Mouse (Mus musculus): ENCODE data around the gene Gm10799. TPM values are rescaled to one million over a fixed set of nuclear protein-coding genes. Genes with fewer than 3 reads are reported as not detected.
"Not testable (repeated sequence)": the region's sequence is repeated elsewhere in the genome, so short reads cannot be mapped to it uniquely, and the experiment has no call there.

The Gm10799 gene
- total and polyA plus RNA-seq, 3 experiments = not detected

GRCm38 (mm10) chr2:104096256-104096655, 27.9 kb upstream of the Gm10799 start:
- Histone ChIP-seq H3K27ac (peak overlapping the region; percentile 93), H3K27me3 (ENCODE audit: control insufficient read depth, insufficient read depth, low read length) (no peaks in the 10 kb centered on the region), H3K4me1 (ENCODE audit: control insufficient read depth, insufficient read depth, low read length) (peaks cover 9% of the 10 kb centered on the region), H3K9ac (ENCODE audit: low read depth, low read length) (peak overlapping the region; percentile 83), H3K36me3 (ENCODE audit: control insufficient read depth, insufficient read depth, low read length) (peaks cover 3% of the 10 kb centered on the region), H3K79me2 (replicated peaks; ENCODE audit: control insufficient read depth, insufficient read depth, low read length) (no peaks in the 10 kb centered on the region), H3K4me3 (peak overlapping the region; percentile 66)
- intact Hi-C loops (cut with DNase I) = loop anchor here (2.0 kb wide), 1 partner anchor 59 kb away; no protein-coding TSS in a partner anchor
- no peak for TF ChIP-seq EP300 (IDR thresholded peaks at IDR 0.05; ENCODE audit: insufficient read depth, low read depth, low read length)
- TF ChIP-seq CTCF (IDR thresholded peaks at IDR 0.05) = no peak
- no peak for TF ChIP-seq POLR2A (IDR thresholded peaks at IDR 0.05; ENCODE audit: insufficient read depth, low read depth, low read length)
- WGBS = 16% methylated on average over 10 of the region's 10 CpGs
- no peak for DNase-seq

- 2% methylated on average over 15 of the region's 15 CpGs for WGBS
- Histone ChIP-seq H3K4me3 (peak within 1 kb of the TSS; percentile 66), H3K27ac (peak within 1 kb of the TSS; percentile 93), H3K79me2 (replicated peaks; ENCODE audit: control insufficient read depth, insufficient read depth, low read length) (no peaks in the 10 kb centered on the region), H3K27me3 (ENCODE audit: control insufficient read depth, insufficient read depth, low read length) (no peaks in the 10 kb centered on the region), H3K36me3 (ENCODE audit: control insufficient read depth, insufficient read depth, low read length) (peaks cover 3% of the 10 kb centered on the region), H3K9ac (ENCODE audit: low read depth, low read length) (peak within 1 kb of the TSS; percentile 83), H3K4me1 (ENCODE audit: control insufficient read depth, insufficient read depth, low read length) (peaks cover 9% of the 10 kb centered on the region)
- peak; percentile 88 to 89 for DNase-seq
- peak; percentile 86 for TF ChIP-seq EP300 (IDR thresholded peaks at IDR 0.05; ENCODE audit: insufficient read depth, low read depth, low read length)
- TF ChIP-seq POLR2A (IDR thresholded peaks at IDR 0.05; ENCODE audit: insufficient read depth, low read depth, low read length) = peak; percentile 93
- TF ChIP-seq CTCF (IDR thresholded peaks at IDR 0.05) = no peak
- intact Hi-C loops (cut with DNase I) = loop anchor here (1.0 to 2.0 kb wide), 2 partner anchors 27 to 59 kb away; partner anchors contain the start of gene A930018P22Rik
These were observed 27.4 kb upstream of the Gm10799 start, which contains the start of gene Cd59a for GRCm38 (mm10) chr2:104095741-104096213. Gene Cd59a, plus strand, starts transcription at chr2:104095801.

- no peak for TF ChIP-seq EP300 (IDR thresholded peaks at IDR 0.05; ENCODE audit: insufficient read depth, low read depth, low read length)
- TF ChIP-seq POLR2A (IDR thresholded peaks at IDR 0.05; ENCODE audit: insufficient read depth, low read depth, low read length) = no peak
- no peak for TF ChIP-seq CTCF (IDR thresholded peaks at IDR 0.05)
- intact Hi-C loops (cut with DNase I) = loop anchor here (1.0 kb wide), 1 partner anchor 25 kb away; the partner anchor contains the start of gene Gm10799
- H3K27ac ChIP-seq = no peak overlapping the region
- no peak for DNase-seq
- 78% methylated on average over 2 of the region's 2 CpGs for WGBS
- H3K27me3 ChIP-seq (ENCODE audit: control insufficient read depth, insufficient read depth, low read length) = no peaks in the 10 kb centered on the region
- no peaks in the 10 kb centered on the region for H3K79me2 ChIP-seq (replicated peaks; ENCODE audit: control insufficient read depth, insufficient read depth, low read length)
- H3K9ac ChIP-seq (ENCODE audit: low read depth, low read length) = no peak overlapping the region
- peaks cover 4% of the 10 kb centered on the region; the same call in 1 of the 2 replicates for H3K4me1 ChIP-seq (ENCODE audit: control insufficient read depth, insufficient read depth, low read length)
- no peak overlapping the region for H3K4me3 ChIP-seq
- no peaks in the 10 kb centered on the region; the same call in 1 of the 2 replicates for H3K36me3 ChIP-seq (ENCODE audit: control insufficient read depth, insufficient read depth, low read length)
These were observed 25.0 kb upstream of the Gm10799 start for GRCm38 (mm10) chr2:104093305-104093704.

DNA sequence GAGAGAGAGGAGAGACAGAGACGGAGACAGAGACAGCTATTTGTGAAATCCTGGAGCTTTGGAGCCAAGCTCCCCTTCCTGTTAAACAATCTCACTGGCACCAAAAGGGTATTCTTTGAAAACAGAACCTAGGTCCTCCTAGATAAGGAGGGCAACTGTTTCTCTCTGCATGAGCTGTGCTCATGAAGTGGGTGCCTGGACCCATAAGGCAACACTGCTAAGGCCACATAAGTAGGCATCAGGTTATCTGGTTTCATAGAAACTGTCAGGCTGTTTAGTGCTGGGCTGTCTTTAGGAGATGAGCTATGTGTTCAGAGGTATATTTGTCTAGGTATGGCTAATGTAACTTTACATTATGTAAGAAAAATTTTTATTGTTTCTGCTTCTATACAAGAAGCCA, 19.2 kb upstream of the Gm10799 start:
- H3K4me1 ChIP-seq (ENCODE audit: control insufficient read depth, insufficient read depth, low read length); intact Hi-C loops (cut with DNase I); H3K9ac ChIP-seq (ENCODE audit: low read depth, low read length); H3K36me3 ChIP-seq (ENCODE audit: control insufficient read depth, insufficient read depth, low read length); DNase-seq; H3K27ac ChIP-seq; H3K4me3 ChIP-seq; H3K79me2 ChIP-seq (replicated peaks; ENCODE audit: control insufficient read depth, insufficient read depth, low read length); H3K27me3 ChIP-seq (ENCODE audit: control insufficient read depth, insufficient read depth, low read length): not testable (repeated sequence)
- 71% methylated on average over 1 of the region's 1 CpGs for WGBS

GRCm38 (mm10) chr2:104084027-104084426, 15.7 kb upstream of the Gm10799 start:
- H3K27me3 ChIP-seq (ENCODE audit: control insufficient read depth, insufficient read depth, low read length); DNase-seq; H3K4me1 ChIP-seq (ENCODE audit: control insufficient read depth, insufficient read depth, low read length); H3K27ac ChIP-seq; H3K79me2 ChIP-seq (replicated peaks; ENCODE audit: control insufficient read depth, insufficient read depth, low read length); H3K36me3 ChIP-seq (ENCODE audit: control insufficient read depth, insufficient read depth, low read length); intact Hi-C loops (cut with DNase I); H3K4me3 ChIP-seq; H3K9ac ChIP-seq (ENCODE audit: low read depth, low read length): not testable (repeated sequence)

GRCm38 (mm10) chr2:104082474-104082873, 14.1 kb upstream of the Gm10799 start:
- Histone ChIP-seq H3K27ac (no peak overlapping the region), H3K4me1 (ENCODE audit: control insufficient read depth, insufficient read depth, low read length) (no peaks in the 10 kb centered on the region), H3K79me2 (replicated peaks; ENCODE audit: control insufficient read depth, insufficient read depth, low read length) (no peaks in the 10 kb centered on the region), H3K4me3 (no peak overlapping the region), H3K27me3 (ENCODE audit: control insufficient read depth, insufficient read depth, low read length) (no peaks in the 10 kb centered on the region), H3K9ac (ENCODE audit: low read depth, low read length) (no peak overlapping the region), H3K36me3 (ENCODE audit: control insufficient read depth, insufficient read depth, low read length) (no peaks in the 10 kb centered on the region)
- DNase-seq = no peak
- no peak for TF ChIP-seq EP300 (IDR thresholded peaks at IDR 0.05; ENCODE audit: insufficient read depth, low read depth, low read length)
- TF ChIP-seq CTCF (IDR thresholded peaks at IDR 0.05) = no peak
- no peak for TF ChIP-seq POLR2A (IDR thresholded peaks at IDR 0.05; ENCODE audit: insufficient read depth, low read depth, low read length)
- intact Hi-C loops (cut with DNase I) = no loop called here

GRCm38 (mm10) chr2:104081436-104082050, 13.2 kb upstream of the Gm10799 start:
- H3K4me3 ChIP-seq; H3K9ac ChIP-seq (ENCODE audit: low read depth, low read length); H3K36me3 ChIP-seq (ENCODE audit: control insufficient read depth, insufficient read depth, low read length); H3K4me1 ChIP-seq (ENCODE audit: control insufficient read depth, insufficient read depth, low read length); H3K27ac ChIP-seq; H3K79me2 ChIP-seq (replicated peaks; ENCODE audit: control insufficient read depth, insufficient read depth, low read length); H3K27me3 ChIP-seq (ENCODE audit: control insufficient read depth, insufficient read depth, low read length); intact Hi-C loops (cut with DNase I); DNase-seq: not testable (repeated sequence)
- no CpG with 5 or more reads among the region's 1 CpGs for WGBS

DNA sequence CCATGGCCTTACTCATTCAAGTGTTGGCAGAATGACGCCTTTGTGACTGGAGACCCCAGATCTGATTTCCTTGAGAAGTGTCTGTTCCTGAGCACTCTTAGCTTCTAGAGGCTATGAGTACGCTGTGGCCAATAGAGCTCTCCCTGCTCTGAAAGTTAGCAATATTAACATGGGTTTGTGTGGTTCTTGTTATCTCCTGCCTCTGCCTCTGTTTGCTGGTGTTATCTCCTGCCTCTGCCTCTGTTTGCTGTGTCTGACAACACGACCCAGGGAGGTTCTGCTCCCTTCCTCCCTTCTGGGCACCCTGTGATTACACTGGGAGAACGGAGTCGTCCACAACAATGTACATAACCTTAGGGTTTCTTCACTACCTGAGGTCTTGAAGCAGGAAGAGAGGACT, 9.9 kb upstream of the Gm10799 start:
- H3K4me1 ChIP-seq (ENCODE audit: control insufficient read depth, insufficient read depth, low read length); H3K9ac ChIP-seq (ENCODE audit: low read depth, low read length); H3K27me3 ChIP-seq (ENCODE audit: control insufficient read depth, insufficient read depth, low read length); H3K27ac ChIP-seq; H3K4me3 ChIP-seq; H3K36me3 ChIP-seq (ENCODE audit: control insufficient read depth, insufficient read depth, low read length); intact Hi-C loops (cut with DNase I); DNase-seq; H3K79me2 ChIP-seq (replicated peaks; ENCODE audit: control insufficient read depth, insufficient read depth, low read length): not testable (repeated sequence)
- 59% methylated on average over 5 of the region's 5 CpGs for WGBS
